Mouse (Mus musculus): Measurements from ENCODE around the gene Cpne1.

The Cpne1 gene

GRCm38 (mm10) chr2:156079674-156080073 lies 32.1 kb downstream of the Cpne1 start:
- no peak for DNase-seq (ENCODE audit: extremely low spot score)

GRCm38 (mm10) chr2:156079183-156079560 lies 32.6 kb downstream of the Cpne1 start:
- no peak for DNase-seq (ENCODE audit: extremely low spot score)

DNA sequence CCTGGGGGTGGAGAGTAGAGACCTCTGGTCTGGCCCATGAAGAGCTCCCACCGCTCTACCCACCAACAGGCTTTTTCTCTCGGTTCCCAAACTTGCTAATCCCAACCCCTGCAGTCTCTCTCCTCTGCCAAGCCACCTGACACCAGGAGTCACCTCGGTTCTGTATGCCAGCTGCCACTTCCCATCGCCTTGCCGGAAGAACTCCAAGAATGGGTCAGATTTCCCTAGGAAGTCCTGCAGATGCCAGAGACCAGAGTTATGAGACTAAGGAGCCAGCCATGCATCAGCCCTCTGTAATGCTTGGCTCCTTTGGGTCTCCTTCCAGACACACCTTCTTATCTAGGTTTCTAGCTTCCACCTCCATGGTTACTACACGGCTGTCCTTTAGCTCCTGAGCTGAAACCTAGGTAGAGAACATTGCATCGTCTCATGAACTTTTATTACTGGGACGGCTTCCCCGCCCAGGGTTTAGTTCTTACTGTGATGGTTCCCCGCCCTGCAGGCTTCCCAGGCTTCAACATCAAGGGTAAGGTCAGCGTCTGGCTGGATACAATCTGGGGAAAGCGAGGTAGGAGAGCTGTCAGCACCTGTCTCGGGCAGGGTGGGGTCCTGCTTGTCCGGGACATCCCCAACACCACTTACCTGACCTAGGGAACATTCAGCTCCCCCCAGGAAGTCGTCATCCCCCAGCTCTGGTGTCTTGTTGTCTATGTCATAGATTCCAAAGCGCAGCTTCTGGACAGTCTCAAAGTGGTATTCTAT lies 33.2 kb downstream of the Cpne1 start:
- no peak for DNase-seq (ENCODE audit: extremely low spot score)

DNA sequence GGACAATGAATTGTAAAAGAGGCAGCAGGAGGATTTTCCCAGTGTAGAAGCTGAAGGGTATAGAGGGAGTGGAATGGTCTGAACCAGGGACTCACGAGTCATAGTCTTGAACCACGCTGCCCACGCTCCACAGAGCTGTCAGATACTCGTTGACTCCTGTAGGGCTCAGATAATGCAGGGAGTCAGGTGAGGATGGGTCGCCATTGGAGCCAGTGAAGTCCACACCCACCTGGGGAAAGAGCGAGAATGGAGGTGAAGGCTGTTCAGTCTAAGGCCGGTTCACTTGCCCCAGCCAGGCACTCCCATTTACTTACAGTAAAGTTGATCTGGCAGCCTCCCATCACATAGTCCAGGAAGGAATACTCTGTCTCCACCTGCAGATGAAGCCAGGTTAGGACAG lies 34.3 kb downstream of the Cpne1 start:
- DNase-seq (ENCODE audit: extremely low spot score): no peak

- no peak for DNase-seq (ENCODE audit: extremely low spot score)
Observed at GRCm38 (mm10) chr2:156073725-156074124, 38.0 kb downstream of the Cpne1 start.

DNA sequence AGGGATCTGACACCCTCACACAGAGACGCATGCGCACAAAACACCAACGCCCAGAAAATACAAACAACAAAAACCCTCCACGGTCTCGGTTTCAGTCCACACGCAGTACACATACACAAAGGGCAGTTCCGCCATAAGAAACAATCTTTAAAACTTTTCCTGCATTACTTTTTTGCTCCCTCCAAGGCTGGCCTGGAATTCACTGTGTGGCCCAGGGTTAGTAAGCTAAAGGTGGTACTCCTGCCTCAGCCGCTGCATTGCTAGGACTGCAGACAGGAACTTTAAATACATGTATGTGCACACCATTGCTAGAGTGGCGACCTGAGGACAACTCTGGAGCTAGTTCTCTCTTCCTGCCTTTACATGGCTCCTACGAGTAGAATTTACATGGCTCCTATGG lies 40.5 kb downstream of the Cpne1 start:
- no peak for DNase-seq (ENCODE audit: extremely low spot score)

GRCm38 (mm10) chr2:156067916-156068315 lies 43.8 kb downstream of the Cpne1 start:
- DNase-seq (ENCODE audit: extremely low spot score): no peak

DNA sequence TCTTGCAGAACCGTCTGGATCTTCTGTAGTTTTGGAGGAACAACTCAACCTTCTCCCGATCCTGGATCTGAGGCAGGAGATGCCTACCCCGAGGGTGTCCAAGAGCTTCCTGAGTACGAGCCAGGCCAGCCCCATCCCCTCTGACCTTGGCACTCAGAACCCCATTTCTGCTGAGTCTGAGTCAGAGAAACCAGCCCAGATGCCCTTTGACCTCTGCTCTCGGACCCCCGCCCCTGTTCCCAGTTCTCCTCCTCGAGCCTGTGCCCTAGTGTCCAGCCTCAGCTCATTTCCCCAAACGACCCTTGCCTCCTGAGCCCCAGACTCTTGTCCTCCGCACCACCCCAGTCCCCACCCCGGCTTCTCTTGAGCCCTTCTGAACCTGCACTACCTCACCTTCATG lies 45.6 kb downstream of the Cpne1 start:
- peak; percentile 20 for DNase-seq (ENCODE audit: extremely low spot score)

GRCm38 (mm10) chr2:156065099-156066041 lies 46.4 kb downstream of the Cpne1 start, which contains the start of gene Spag4:
TSS of gene Spag4 (plus strand) at chr2:156065175.
- DNase-seq (ENCODE audit: extremely low spot score): peak; percentile 92

DNA sequence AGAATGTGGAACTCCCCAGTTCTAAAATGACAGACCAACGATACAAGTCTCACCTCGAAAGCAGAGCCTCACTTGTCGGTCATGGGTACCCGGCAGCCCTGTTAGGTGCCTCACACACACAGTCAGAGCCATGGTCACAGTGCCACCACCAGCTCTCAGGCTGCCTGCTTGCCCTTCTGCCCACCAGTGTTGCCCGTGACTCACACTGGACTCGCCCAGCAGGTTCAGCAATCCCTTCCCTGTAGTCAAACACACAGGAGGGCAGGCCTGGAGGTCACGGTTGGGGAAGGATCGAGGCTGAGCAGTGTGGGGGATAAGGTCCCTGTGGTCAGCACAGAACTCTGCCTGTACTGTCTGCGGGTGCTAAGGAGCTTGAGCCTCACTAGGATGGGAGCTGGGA lies 58.9 kb downstream of the Cpne1 start, which contains the start of gene Fer1l4:
TSS of gene Fer1l4 (minus strand) at position 132 of the 400 bp plus-strand sequence.
- no peak for DNase-seq (ENCODE audit: extremely low spot score)

DNA sequence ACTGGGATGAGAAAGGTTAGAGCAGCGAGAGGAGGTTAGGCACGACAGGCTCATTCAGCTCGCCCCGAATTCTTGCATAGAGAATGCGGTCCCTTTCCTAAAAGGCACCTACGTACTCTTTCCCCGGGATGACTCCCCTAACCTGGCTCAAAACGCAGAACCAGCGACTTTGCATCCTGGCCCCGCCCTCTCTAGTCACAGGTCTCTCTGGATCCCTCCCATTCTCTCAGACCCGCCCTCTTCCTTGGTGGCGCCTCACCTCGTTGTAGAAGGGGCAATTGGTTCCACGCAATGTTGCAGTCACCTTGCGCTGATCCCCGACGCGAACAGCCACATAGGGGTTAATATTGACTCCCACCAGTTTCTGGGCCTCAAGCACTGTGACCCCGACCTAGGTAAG lies 63.8 kb downstream of the Cpne1 start:
- DNase-seq (ENCODE audit: extremely low spot score): peak; percentile 11

- DNase-seq (ENCODE audit: extremely low spot score): no peak
Observed at GRCm38 (mm10) chr2:156042903-156043302, 68.9 kb downstream of the Cpne1 start.

DNA sequence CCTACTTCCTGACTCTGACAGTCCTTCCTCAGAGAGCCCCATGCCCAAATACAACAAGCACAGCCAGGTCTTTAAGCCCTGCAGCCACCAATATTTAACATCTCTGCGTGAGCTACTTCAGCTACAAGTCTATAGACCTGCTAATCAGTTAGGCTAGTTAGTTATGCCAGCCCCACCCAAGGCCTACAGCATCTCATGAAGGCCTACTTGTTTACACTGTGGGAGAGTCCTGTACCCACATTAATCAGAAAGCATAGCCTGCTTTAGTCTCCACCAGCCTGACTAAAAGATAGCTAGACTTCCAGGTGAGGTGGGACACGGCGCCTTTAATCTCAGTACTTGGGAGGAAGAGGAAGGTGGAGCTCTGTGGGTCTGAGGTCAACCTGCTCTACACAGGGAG lies 72.4 kb downstream of the Cpne1 start:
- no peak for DNase-seq (ENCODE audit: extremely low spot score)

GRCm38 (mm10) chr2:156025482-156025881 lies 86.3 kb downstream of the Cpne1 start:
- DNase-seq (ENCODE audit: extremely low spot score): no peak
